Mouse (Mus musculus): Measurements from ENCODE around the gene Gm3005.
"Not testable (repeated sequence)": the region's sequence is repeated elsewhere in the genome, so short reads cannot be mapped to it uniquely, and the experiment has no call there.

DNA sequence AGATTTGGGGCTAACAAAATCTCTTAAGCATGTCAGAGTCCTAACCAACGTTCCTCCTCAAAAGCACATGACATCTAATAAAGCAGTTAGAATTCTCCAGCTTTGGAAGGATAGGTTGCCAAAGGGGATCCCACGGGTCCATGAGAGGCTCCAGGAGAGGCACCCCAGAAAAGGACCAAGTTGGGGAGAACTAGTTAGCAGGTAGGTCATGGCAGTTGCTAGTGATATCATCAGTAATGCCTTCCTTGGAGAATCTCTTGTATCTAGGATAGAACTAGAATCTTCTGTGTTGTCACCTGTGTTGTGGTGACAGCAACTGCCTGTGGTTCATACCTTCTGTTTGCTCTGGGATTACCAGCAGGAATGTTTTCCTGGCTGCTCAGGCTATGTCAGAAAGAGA, 206.3 kb downstream of the Gm3005 start, which contains the start of gene Gm3012:
- not testable (repeated sequence) for TF ChIP-seq EP300, CTCF (IDR thresholded peaks at IDR 0.05)

Data from lung, postnatal 0 days (tissue).